In the genomic region with DNA sequence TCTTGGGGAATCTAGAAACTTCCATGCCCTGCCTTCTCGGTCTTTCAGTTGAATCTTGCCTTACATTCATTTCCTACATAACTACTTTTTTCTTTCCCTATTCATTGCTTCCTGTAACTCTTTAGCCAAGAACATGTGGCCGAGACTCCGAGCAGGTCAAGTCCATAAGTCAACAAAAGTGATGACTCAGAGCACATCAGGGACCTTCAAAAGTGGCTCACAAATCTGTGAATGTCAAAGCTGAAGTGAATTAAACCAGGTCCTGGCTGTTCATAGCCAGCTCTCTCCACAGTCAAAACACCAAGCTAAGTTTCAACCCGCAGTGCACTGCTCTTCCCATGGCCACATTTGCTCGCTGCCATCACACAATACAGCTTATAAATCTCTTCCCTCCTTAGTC, we compare ENCODE assay signal across 24 mouse cellular contexts.
DNase-seq lines count a peak whose midpoint lies in the region; ATAC-seq and TF ChIP-seq lines count a peak whose summit lies in the region.
"Had no signal": no experiment of that assay in that cellular context is flagged by ENCODE, and none has a peak within 500 bp of the region (broad histone marks: within the 10 kb centered on the region; RNA-seq: fewer than 3 reads in every experiment).

No protein-coding gene starts in this region.

- no peak overlapping the region for H3K9ac ChIP-seq in lung, postnatal 0 days (replicated peaks; ENCODE audit: low read depth)
- H3K9ac ChIP-seq in stomach, postnatal 0 days (ENCODE audit: low read length) = no peak overlapping the region
- H3K9ac ChIP-seq: embryonic facial prominence, embryonic 12.5 days; forebrain, embryonic 13.5 days; forebrain, postnatal 0 days; hindbrain, embryonic 12.5 days had no signal

- no peak overlapping the region for H3K27ac ChIP-seq in lung, postnatal 0 days (ENCODE audit: low read length)
- no peak overlapping the region for H3K27ac ChIP-seq in stomach, postnatal 0 days (replicated peaks)
- H3K27ac ChIP-seq: embryonic facial prominence, embryonic 12.5 days; forebrain, embryonic 13.5 days; gastrocnemius, adult 2 months; hindbrain, embryonic 12.5 days had no signal

- no peak for TF ChIP-seq POLR2A in lung, adult 2 months (IDR thresholded peaks at IDR 0.05; ENCODE audit: borderline replicate concordance, extremely low read depth, low read depth, low read length)

- peak; percentile 79 for DNase-seq in adrenal gland, adult 2 months
- DNase-seq in adrenal gland, postnatal 25 days = no peak
- peak; percentile 32 for DNase-seq in lung, postnatal 0 days (ENCODE audit: low spot score)
- DNase-seq in lung, adult 2 months = no peak
- peak; percentile 32 for DNase-seq in adrenal gland, postnatal 10 days
- no peak for DNase-seq in stomach, postnatal 0 days (ENCODE audit: low spot score)
- no peak for DNase-seq in frontal cortex, postnatal 10 days (ENCODE audit: low spot score in 2 of 2)
- DNase-seq in cerebellum, adult 9-10 months = no peak
- DNase-seq: cerebellum, adult 11 months; cerebellum, adult 8-10 months; cerebellum, postnatal 25 days; forebrain, postnatal 0 days; gastrocnemius, adult 2 months; gastrocnemius, postnatal 25 days; heart, postnatal 10 days; heart, postnatal 4 days; kidney, adult 2 months had no signal

- H3K4me3 ChIP-seq in lung, postnatal 0 days (ENCODE audit: low read depth, low read length) = no peak overlapping the region
- H3K4me3 ChIP-seq in lung, adult 2 months (replicated peaks; ENCODE audit: extremely low read depth, low read depth, low read length) = no peak overlapping the region
- no peak overlapping the region for H3K4me3 ChIP-seq in stomach, postnatal 0 days (ENCODE audit: low read depth, low read length)
- H3K4me3 ChIP-seq: embryonic facial prominence, embryonic 12.5 days; forebrain, embryonic 13.5 days; gastrocnemius, adult 2 months; hindbrain, embryonic 12.5 days had no signal

- no peaks in the 10 kb centered on the region for H3K9me3 ChIP-seq in lung, postnatal 0 days (ENCODE audit: low read length)
- H3K9me3 ChIP-seq in stomach, postnatal 0 days (ENCODE audit: control insufficient read depth, low read length) = no peaks in the 10 kb centered on the region
- H3K9me3 ChIP-seq: embryonic facial prominence, embryonic 12.5 days; forebrain, embryonic 13.5 days; G1E; hindbrain, embryonic 12.5 days had no signal

- TF ChIP-seq CTCF in lung, postnatal 0 days (IDR thresholded peaks at IDR 0.05) = no peak
- no peak for TF ChIP-seq CTCF in lung, adult 2 months (IDR thresholded peaks at IDR 0.05; ENCODE audit: insufficient read depth, low read length)
- no peak for TF ChIP-seq CTCF in stomach, postnatal 0 days (IDR thresholded peaks at IDR 0.05; ENCODE audit: low read depth)

- H3K36me3 ChIP-seq in lung, postnatal 0 days (ENCODE audit: insufficient read depth, low read length) = no peaks in the 10 kb centered on the region
- H3K36me3 ChIP-seq in stomach, postnatal 0 days (ENCODE audit: control insufficient read depth, insufficient read depth, low read length) = no peaks in the 10 kb centered on the region
- H3K36me3 ChIP-seq: embryonic facial prominence, embryonic 12.5 days; G1E; hindbrain, embryonic 12.5 days had no signal

- no peaks in the 10 kb centered on the region for H3K4me1 ChIP-seq in lung, postnatal 0 days (ENCODE audit: insufficient read depth, low read depth, low read length)
- no peaks in the 10 kb centered on the region for H3K4me1 ChIP-seq in lung, adult 2 months (ENCODE audit: control insufficient read depth, insufficient read depth, low read length)
- no peaks in the 10 kb centered on the region for H3K4me1 ChIP-seq in stomach, postnatal 0 days (replicated peaks; ENCODE audit: control insufficient read depth, insufficient read depth)
- H3K4me1 ChIP-seq: embryonic facial prominence, embryonic 12.5 days; hindbrain, embryonic 12.5 days had no signal

- 47% methylated on average over 5 of the region's 5 CpGs for WGBS in lung, postnatal 0 days
- 54% methylated on average over 5 of the region's 5 CpGs for WGBS in lung, adult 2 months
- 37% methylated on average over 5 of the region's 5 CpGs for WGBS in stomach, postnatal 0 days

- ATAC-seq in lung, postnatal 0 days = no peak
- ATAC-seq in stomach, postnatal 0 days (ENCODE audit: low FRiP score, low TSS enrichment) = peak; percentile 75
- ATAC-seq: CD4-positive, CD25-positive, alpha-beta regulatory T cell, adult 4 months; forebrain, embryonic 13.5 days; forebrain, postnatal 0 days; hindbrain, embryonic 16.5 days; inflammation-experienced regulatory T-cells, adult 6 months had no signal

- H3K27me3 ChIP-seq in lung, postnatal 0 days (replicated peaks; ENCODE audit: insufficient read depth, low read length) = no peaks in the 10 kb centered on the region
- H3K27me3 ChIP-seq in stomach, postnatal 0 days (ENCODE audit: control insufficient read depth, insufficient read depth, low read length) = no peaks in the 10 kb centered on the region
- H3K27me3 ChIP-seq: embryonic facial prominence, embryonic 12.5 days; forebrain, embryonic 13.5 days; hindbrain, embryonic 12.5 days had no signal

- no peak for TF ChIP-seq EP300 in lung, postnatal 0 days (IDR thresholded peaks at IDR 0.05)
- no peak for TF ChIP-seq EP300 in stomach, postnatal 0 days (optimal IDR thresholded peaks at IDR 0.05)

- H3K4me2 ChIP-seq in lung, postnatal 0 days (replicated peaks; ENCODE audit: low read depth, low read length) = no peak overlapping the region
- no peak overlapping the region for H3K4me2 ChIP-seq in stomach, postnatal 0 days (replicated peaks; ENCODE audit: low read depth)
- H3K4me2 ChIP-seq: embryonic facial prominence, embryonic 12.5 days; forebrain, embryonic 13.5 days; hindbrain, embryonic 12.5 days had no signal

Comparison
In these comparisons a context has a peak if more than half of its experiments do, and no peak if none do; other contexts are left out.
1. DNase-seq: peak in adrenal gland, adult 2 months (single experiment), lung, postnatal 0 days (single experiment) and adrenal gland, postnatal 10 days (single experiment); none in adrenal gland, postnatal 25 days (single experiment), lung, adult 2 months (single experiment), stomach, postnatal 0 days (single experiment), frontal cortex, postnatal 10 days (0 of 2) and cerebellum, adult 9-10 months (single experiment).